Mouse (Mus musculus) hindbrain, embryonic 11.5 days (tissue): ENCODE data around the gene Zfp143. TPM values are rescaled to one million over a fixed set of nuclear protein-coding genes. Genes with fewer than 3 reads are reported as not detected.
"Not testable (repeated sequence)": the region's sequence is repeated elsewhere in the genome, so short reads cannot be mapped to it uniquely, and the experiment has no call there.

Experiments
- ATAC-seq: fragments of 200-750 bp; cut with Nextera tagmentation; 2 replicates; pipeline ENCODE4 v1.8.0; 2017; ENCODE audit warnings: mild to moderate bottlenecking, moderate TSS enrichment, moderate library complexity; ENCODE audit not compliant: low FRiP score
- DNase-seq: peaks from one replicate; pipeline ENCODE4 v3.0.0-alpha.2; 2015; ENCODE audit warnings: low spot score
- H3K27ac ChIP-seq: fragments of 300-500 bp; sonication (generic); 2 replicates; pipeline ENCODE4 v1.5.1; 2014; ENCODE audit warnings: mild to moderate bottlenecking, low read depth, low read length
- H3K27me3 ChIP-seq: fragments of 300-500 bp; sonication (generic); 2 replicates; pipeline ENCODE4 v1.6.1; 2014; ENCODE audit warnings: mild to moderate bottlenecking, low read length, moderate library complexity, mixed read lengths; ENCODE audit not compliant: control insufficient read depth, insufficient read depth
- H3K36me3 ChIP-seq: fragments of 300-500 bp; sonication (generic); 2 replicates; pipeline ENCODE4 v1.6.1; 2014; ENCODE audit warnings: mild to moderate bottlenecking, low read length, moderate library complexity, mixed read lengths; ENCODE audit not compliant: control insufficient read depth, insufficient read depth
- H3K4me1 ChIP-seq: fragments of 300-500 bp; sonication (generic); replicated peaks from 2 replicates; pipeline ENCODE4 v1.6.1; 2014; ENCODE audit warnings: low read length, mixed read lengths; ENCODE audit not compliant: control insufficient read depth, insufficient read depth
- H3K4me2 ChIP-seq: fragments of 300-500 bp; sonication (generic); replicated peaks from 2 replicates; pipeline ENCODE4 v1.6.1; 2014; ENCODE audit warnings: mild to moderate bottlenecking, low read depth, low read length
- H3K4me3 ChIP-seq: fragments of 300-500 bp; sonication (generic); 2 replicates; pipeline ENCODE4 v1.5.1; 2014; ENCODE audit warnings: low read depth, low read length
- H3K9ac ChIP-seq: fragments of 300-500 bp; sonication (generic); 2 replicates; pipeline ENCODE4 v1.6.1; 2014; ENCODE audit warnings: low read depth, low read length
- H3K9me3 ChIP-seq: fragments of 300-500 bp; sonication (generic); 2 replicates; pipeline ENCODE4 v1.6.1; 2016; ENCODE audit warnings: low read length; ENCODE audit not compliant: control insufficient read depth
- WGBS: fragments of 180-500 bp; shearing (Covaris S2); extraction: QIAGEN DNeasy Blood & Tissue Kit; methylation state at CpG from one replicate; pipeline ENCODE4 v1.1.7; 2014; 5-methylcytosine and 5-hydroxymethylcytosine counted together
- polyA plus RNA-seq: library from polyadenylated mRNA; unstranded; fragments of >200 nt; fragmentation: Nextera tagmentation; extraction: Ambion mirVana; gene quantifications from 2 replicates; pipeline ENCODE4 v1.2.1, GENCODE M21; 2014

The Zfp143 gene
- polyA plus RNA-seq, 1 experiment from 2014 or later = 26.2 TPM

DNA sequence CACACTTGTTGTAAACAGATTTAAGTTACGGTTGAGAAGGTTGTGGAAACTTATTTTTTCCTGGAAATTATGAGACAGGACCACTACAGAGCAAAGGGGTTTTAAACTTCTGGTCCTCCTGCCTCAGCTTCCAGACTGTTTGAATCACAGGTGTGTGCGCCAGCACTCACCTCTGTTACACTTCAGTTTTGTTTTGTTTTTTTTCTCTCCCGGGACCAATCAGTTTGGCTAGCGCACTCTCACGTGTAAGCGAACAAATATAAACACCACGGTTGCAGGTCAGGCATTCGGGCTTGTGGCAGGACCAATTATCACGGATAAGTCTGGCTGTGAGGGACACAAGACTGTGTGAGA lies 60.1 kb downstream of the Zfp143 start:
- no peaks in the 10 kb centered on the region for H3K36me3 ChIP-seq
- no peaks in the 10 kb centered on the region for H3K27me3 ChIP-seq
- peak overlapping the region; percentile 67 for H3K9ac ChIP-seq
- peak overlapping the region; percentile 99 for H3K4me3 ChIP-seq
- no peaks in the 10 kb centered on the region for H3K4me1 ChIP-seq
- ATAC-seq (no peak), DNase-seq (no peak)
- H3K9me3 ChIP-seq = no peaks in the 10 kb centered on the region
- 3% methylated on average over 9 of the region's 9 CpGs for WGBS
- peak overlapping the region; percentile 64 for H3K4me2 ChIP-seq
- H3K27ac ChIP-seq = peak overlapping the region; percentile 65; the same call in 1 of the 2 replicates

GRCm38 (mm10) chr7:110121516-110122288 lies 60.7 kb downstream of the Zfp143 start, which contains the start of gene Wee1:
Gene Wee1 (plus strand): TSS chr7:110122046.
- H3K9me3 ChIP-seq = no peaks in the 10 kb centered on the region
- ATAC-seq (peak; percentile 99), DNase-seq (peak; percentile 99)
- H3K27ac ChIP-seq = peak within 1 kb of the TSS; percentile 81
- no peaks in the 10 kb centered on the region for H3K36me3 ChIP-seq
- under 1% methylated on average over 80 of the region's 81 CpGs for WGBS
- peak within 1 kb of the TSS; percentile 99 for H3K4me3 ChIP-seq
- peak within 1 kb of the TSS; percentile 75 for H3K4me2 ChIP-seq
- no peaks in the 10 kb centered on the region for H3K27me3 ChIP-seq
- H3K4me1 ChIP-seq = no peaks in the 10 kb centered on the region
- H3K9ac ChIP-seq = peak within 1 kb of the TSS; percentile 85

- H3K4me1 ChIP-seq = no peaks in the 10 kb centered on the region
- DNase-seq = no peak
- no peaks in the 10 kb centered on the region for H3K36me3 ChIP-seq
- H3K27me3 ChIP-seq = no peaks in the 10 kb centered on the region
- WGBS = under 1% methylated on average over 24 of the region's 27 CpGs
- peak overlapping the region; percentile 85 for H3K9ac ChIP-seq
- ATAC-seq = peak; percentile 11; the same call in 1 of the 2 replicates
- H3K4me3 ChIP-seq = peak overlapping the region; percentile 99
- peak overlapping the region; percentile 81 for H3K27ac ChIP-seq
- H3K4me2 ChIP-seq = peak overlapping the region; percentile 75
- no peaks in the 10 kb centered on the region for H3K9me3 ChIP-seq
Observed at GRCm38 (mm10) chr7:110122289-110122564, 61.2 kb downstream of the Zfp143 start.

- no peaks in the 10 kb centered on the region for H3K4me1 ChIP-seq
- H3K4me3 ChIP-seq = peak overlapping the region; percentile 99
- H3K4me2 ChIP-seq = peak overlapping the region; percentile 75
- no peaks in the 10 kb centered on the region for H3K9me3 ChIP-seq
- H3K27me3 ChIP-seq = no peaks in the 10 kb centered on the region
- peak overlapping the region; percentile 85 for H3K9ac ChIP-seq
- no peaks in the 10 kb centered on the region for H3K36me3 ChIP-seq
- H3K27ac ChIP-seq = peak overlapping the region; percentile 81
- ATAC-seq (peak; percentile 20), DNase-seq (peak; percentile 72)
- under 1% methylated on average over 74 of the region's 74 CpGs for WGBS
Observed at GRCm38 (mm10) chr7:110122565-110123422, 61.8 kb downstream of the Zfp143 start.

DNA sequence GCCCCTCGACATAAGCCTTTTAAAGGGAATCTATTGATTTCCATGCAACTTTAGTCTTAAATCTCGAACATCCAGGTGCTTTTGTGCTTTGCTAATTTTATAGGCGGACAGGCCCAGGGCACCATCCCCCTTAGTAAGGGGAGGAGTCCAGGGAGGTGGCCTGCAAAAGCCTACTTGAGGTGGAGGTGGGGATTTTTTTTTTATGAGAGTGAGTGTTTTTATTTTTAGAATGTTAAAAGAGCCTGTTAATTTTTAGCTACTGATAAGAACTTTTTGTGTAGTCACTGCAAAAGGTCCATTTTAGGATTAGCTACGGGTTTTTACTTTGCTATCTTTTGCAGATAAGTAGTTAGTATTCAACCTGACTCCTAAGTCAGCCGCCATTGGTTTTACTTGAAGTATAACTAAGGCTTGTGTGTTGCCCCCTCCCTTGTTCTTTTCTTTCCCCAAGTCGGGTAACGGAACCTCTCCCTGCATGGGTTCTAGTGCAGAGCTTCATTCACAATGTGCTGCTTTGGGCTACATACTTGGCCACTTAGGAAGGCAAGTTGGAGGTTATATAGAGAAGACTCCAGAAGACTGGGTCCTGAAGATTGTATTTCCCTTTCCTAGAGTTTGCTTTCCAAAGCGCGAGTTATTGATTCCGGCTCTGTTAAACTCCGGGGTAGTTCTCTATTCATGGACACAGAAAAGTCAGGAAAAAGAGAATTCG lies 63.0 kb downstream of the Zfp143 start:
- Histone ChIP-seq H3K4me2 (peak overlapping the region; percentile 75), H3K27ac (no peak overlapping the region), H3K9ac (0 out of 2 replicates have a peak overlapping the region, but pooled peaks have one; percentile 15), H3K36me3 (no peaks in the 10 kb centered on the region), H3K27me3 (no peaks in the 10 kb centered on the region), H3K4me3 (peak overlapping the region; percentile 99), H3K9me3 (no peaks in the 10 kb centered on the region), H3K4me1 (no peaks in the 10 kb centered on the region)
- no peak for DNase-seq
- WGBS = 58% methylated on average over 12 of the region's 12 CpGs
- ATAC-seq = no peak

DNA sequence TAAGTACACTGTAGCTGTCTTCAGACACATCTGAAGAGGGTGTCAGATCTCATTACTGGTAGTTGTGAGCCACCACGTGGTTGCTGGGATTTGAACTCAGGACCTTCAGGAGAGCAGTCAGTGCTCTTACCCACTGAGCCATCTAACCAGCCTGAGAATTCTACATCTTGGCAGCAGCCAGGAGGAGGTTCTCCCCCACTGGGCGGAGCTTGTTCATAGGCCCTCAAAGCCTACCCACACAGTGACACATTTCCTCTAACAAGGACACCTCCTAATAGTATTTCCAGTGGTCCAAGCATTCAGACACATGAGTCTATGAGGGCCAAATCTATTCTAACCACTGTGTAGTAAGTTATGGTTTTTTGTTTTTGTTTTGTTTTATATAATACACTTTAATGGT lies 67.5 kb downstream of the Zfp143 start:
- H3K27ac ChIP-seq = no peak overlapping the region
- no peaks in the 10 kb centered on the region for H3K4me1 ChIP-seq
- H3K36me3 ChIP-seq = no peaks in the 10 kb centered on the region
- WGBS = 86% methylated on average over 2 of the region's 2 CpGs
- no peak overlapping the region for H3K4me2 ChIP-seq
- no peaks in the 10 kb centered on the region for H3K27me3 ChIP-seq
- no peak for ATAC-seq
- H3K9ac ChIP-seq = no peak overlapping the region
- no peaks in the 10 kb centered on the region for H3K9me3 ChIP-seq
- no peak for DNase-seq
- no peak overlapping the region for H3K4me3 ChIP-seq

- not testable (repeated sequence) for H3K36me3 ChIP-seq
Observed at GRCm38 (mm10) chr7:110132272-110132671, 71.3 kb downstream of the Zfp143 start.

GRCm38 (mm10) chr7:110133988-110134387 lies 73.0 kb downstream of the Zfp143 start:
- H3K27ac ChIP-seq = no peak overlapping the region
- H3K36me3 ChIP-seq = peaks cover 2% of the 10 kb centered on the region; the same call in 1 of the 2 replicates
- ATAC-seq (no peak), DNase-seq (no peak)
- H3K4me2 ChIP-seq = no peak overlapping the region
- no peaks in the 10 kb centered on the region for H3K27me3 ChIP-seq
- no peak overlapping the region for H3K4me3 ChIP-seq
- no peak overlapping the region for H3K9ac ChIP-seq
- WGBS = 95% methylated on average over 5 of the region's 5 CpGs
- no peaks in the 10 kb centered on the region for H3K9me3 ChIP-seq
- no peaks in the 10 kb centered on the region for H3K4me1 ChIP-seq

More at GRCm38 (mm10) chr7:110132272-110132671, 71.3 kb downstream of the Zfp143 start:
- not testable (repeated sequence) for ATAC-seq, H3K27ac ChIP-seq, H3K4me2 ChIP-seq, H3K9me3 ChIP-seq, DNase-seq, H3K4me3 ChIP-seq, H3K27me3 ChIP-seq, H3K4me1 ChIP-seq, H3K9ac ChIP-seq
- WGBS = 86% methylated on average over 2 of the region's 2 CpGs
